Mouse (Mus musculus) embryonic fibroblast, embryonic 13.5 days (primary cell): ENCODE measurements at regions not wholly inside any gene's neighbourhood (a gene's known extent, or its start where the extent isn't known, plus 50 kb on each side); places are given as distances from the start of the nearest gene placed in this dataset.

ENCODE experiments used
- H3K27ac ChIP-seq: 2 replicates; pipeline ENCODE4 v1.5.1; 2012; ENCODE audit warnings: low read length, control low read depth, inconsistent platforms; ENCODE audit not compliant: insufficient read depth
- H3K4me1 ChIP-seq: 2 replicates; pipeline ENCODE4 v1.6.1; 2011; ENCODE audit warnings: low read length; ENCODE audit not compliant: control insufficient read depth, insufficient read depth
- H3K4me3 ChIP-seq: 2 replicates; pipeline ENCODE4 v1.5.1; 2011; ENCODE audit warnings: mild to moderate bottlenecking, control low read depth, low read length; ENCODE audit not compliant: insufficient read depth
- CTCF ChIP-seq: IDR thresholded peaks from 2 replicates; pipeline ENCODE4 v1.5.1; 2011; ENCODE audit warnings: mild to moderate bottlenecking, control low read depth, low read length, moderate library complexity, borderline replicate concordance; ENCODE audit not compliant: insufficient read depth
- POLR2A ChIP-seq: IDR thresholded peaks from 2 replicates; pipeline ENCODE4 v1.6.1; 2011; ENCODE audit warnings: low read depth, mild to moderate bottlenecking, control low read depth, low read length, moderate library complexity

DNA sequence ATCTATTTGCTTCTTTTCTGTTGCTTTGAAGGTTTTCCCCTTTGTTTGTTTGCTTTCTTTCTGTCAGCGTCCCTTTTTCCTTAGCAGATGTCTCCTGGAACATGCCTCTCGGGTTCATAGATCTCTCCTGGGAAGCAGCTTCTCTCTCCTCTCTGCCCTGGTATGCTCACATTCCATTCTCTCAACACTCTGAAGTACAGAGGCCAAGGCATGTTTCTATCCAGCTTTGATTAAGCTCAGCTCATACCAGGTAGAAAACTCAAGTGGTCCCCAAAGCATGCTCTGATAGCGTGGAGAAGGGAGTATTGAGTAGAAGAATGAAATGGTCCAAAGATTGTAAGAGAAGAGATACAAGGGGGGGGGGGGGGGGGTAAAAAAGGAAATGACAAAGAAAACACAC is 627.7 kb downstream of the Efna5 start:
- TF ChIP-seq POLR2A (no peak), CTCF (no peak)
- Histone ChIP-seq H3K4me1 (no peaks in the 10 kb centered on the region), H3K27ac (no peak overlapping the region), H3K4me3 (no peak overlapping the region)

- Histone ChIP-seq H3K27ac (no peak overlapping the region), H3K4me3 (no peak overlapping the region), H3K4me1 (no peaks in the 10 kb centered on the region)
- no peak for TF ChIP-seq POLR2A
- no peak for TF ChIP-seq CTCF
Measured at GRCm38 (mm10) chr17:62248011-62248410, 633.1 kb downstream of the Efna5 start.

- Histone ChIP-seq H3K4me3 (no peak overlapping the region), H3K27ac (no peak overlapping the region), H3K4me1 (no peaks in the 10 kb centered on the region)
- TF ChIP-seq POLR2A, result no peak
- TF ChIP-seq CTCF, result no peak
Measured at GRCm38 (mm10) chr17:62246650-62247049, 634.5 kb downstream of the Efna5 start.

- H3K27ac ChIP-seq, result no peak overlapping the region
- no peaks in the 10 kb centered on the region for H3K4me1 ChIP-seq
- TF ChIP-seq CTCF (no peak), POLR2A (no peak)
- H3K4me3 ChIP-seq, result no peak overlapping the region
Measured at GRCm38 (mm10) chr17:62230939-62231338, 650.2 kb downstream of the Efna5 start.

DNA sequence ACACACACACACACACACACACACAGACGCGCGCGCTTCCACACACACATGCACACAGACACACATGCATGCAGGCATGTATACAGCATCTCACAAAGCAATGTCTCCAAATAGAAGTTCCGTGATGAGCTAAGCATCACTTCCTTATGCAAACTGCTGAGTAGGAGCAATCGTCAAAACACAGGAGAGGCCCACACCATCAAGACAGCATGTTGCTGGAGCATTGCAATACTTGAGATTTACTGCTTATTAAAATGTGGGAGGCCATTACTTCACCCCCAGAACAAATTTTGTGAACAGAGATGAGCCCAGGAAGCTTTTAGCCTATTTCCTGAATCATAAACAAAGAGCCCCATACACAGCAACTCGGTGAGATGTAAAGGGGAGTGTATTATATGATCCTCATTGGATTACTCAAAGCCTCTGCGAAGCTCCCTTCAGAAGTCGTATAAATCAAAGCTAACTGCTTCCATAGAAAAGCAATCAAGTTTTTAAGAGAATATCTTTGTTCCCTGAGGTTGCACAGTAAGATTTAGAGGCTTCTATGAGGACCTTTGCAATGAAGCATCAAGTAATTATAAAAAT is 670.6 kb downstream of the Efna5 start:
- TF ChIP-seq POLR2A, result no peak
- no peak for TF ChIP-seq CTCF
- no peak overlapping the region for H3K27ac ChIP-seq
- no peak overlapping the region for H3K4me3 ChIP-seq
- no peaks in the 10 kb centered on the region for H3K4me1 ChIP-seq

GRCm38 (mm10) chr17:62202658-62203057 is 678.5 kb downstream of the Efna5 start:
- Histone ChIP-seq H3K27ac (no peak overlapping the region), H3K4me3 (no peak overlapping the region), H3K4me1 (no peaks in the 10 kb centered on the region)
- no peak for TF ChIP-seq POLR2A
- no peak for TF ChIP-seq CTCF

DNA sequence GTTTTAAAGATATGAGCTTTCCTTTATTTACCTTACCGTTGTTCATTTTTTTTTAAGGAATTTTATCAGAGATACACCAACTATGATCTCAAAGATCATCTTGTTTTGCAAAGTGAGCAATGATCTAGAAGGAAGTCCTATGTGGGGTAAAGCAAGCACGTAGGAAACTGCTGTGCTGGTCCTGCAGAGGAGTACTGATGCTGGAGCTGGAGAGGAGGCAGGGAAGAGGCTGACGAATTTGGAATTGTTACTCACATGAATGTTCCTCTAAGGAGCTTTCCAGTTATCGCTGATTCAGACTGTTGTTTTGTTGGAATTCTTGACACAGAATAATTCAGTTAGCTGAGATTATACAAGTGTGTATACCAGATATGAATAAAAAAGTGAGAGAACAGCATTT is 680.6 kb downstream of the Efna5 start:
- H3K27ac ChIP-seq, result no peak overlapping the region
- H3K4me1 ChIP-seq, result no peaks in the 10 kb centered on the region
- H3K4me3 ChIP-seq, result no peak overlapping the region
- TF ChIP-seq CTCF (no peak), POLR2A (no peak)

GRCm38 (mm10) chr17:62199559-62199958 is 681.6 kb downstream of the Efna5 start:
- no peak overlapping the region for H3K27ac ChIP-seq
- no peak overlapping the region for H3K4me3 ChIP-seq
- no peak for TF ChIP-seq CTCF
- no peak for TF ChIP-seq POLR2A
- no peaks in the 10 kb centered on the region for H3K4me1 ChIP-seq

DNA sequence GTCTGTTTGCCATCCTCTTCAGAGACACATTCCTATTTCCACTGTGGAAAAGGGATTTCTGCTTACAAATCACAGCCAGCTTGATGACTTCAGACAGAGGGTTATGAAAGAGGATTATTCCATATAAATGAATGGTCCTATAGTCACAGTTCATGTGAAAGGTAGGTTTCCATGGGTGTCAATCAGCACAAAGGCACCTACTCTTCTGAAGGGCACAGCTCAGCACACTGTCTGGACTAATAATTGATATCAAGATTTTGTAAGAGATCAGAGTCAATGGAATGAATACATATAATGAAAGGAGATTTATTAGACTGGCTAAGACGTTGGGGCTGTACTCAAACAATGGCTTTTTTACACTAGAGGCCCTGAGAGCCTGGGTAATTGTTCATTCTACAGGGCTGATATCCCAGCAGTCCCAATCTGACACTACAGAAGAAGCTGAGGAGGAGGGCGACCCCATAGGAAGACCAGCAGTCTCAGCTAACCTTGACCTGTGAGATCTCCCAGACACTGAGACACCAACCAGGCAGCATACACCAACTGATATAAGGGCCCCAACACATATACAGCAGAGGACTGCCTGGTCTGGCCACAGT is 702.4 kb downstream of the Efna5 start:
- Histone ChIP-seq H3K27ac (no peak overlapping the region), H3K4me3 (no peak overlapping the region), H3K4me1 (no peaks in the 10 kb centered on the region)
- TF ChIP-seq CTCF, result no peak
- TF ChIP-seq POLR2A, result no peak

DNA sequence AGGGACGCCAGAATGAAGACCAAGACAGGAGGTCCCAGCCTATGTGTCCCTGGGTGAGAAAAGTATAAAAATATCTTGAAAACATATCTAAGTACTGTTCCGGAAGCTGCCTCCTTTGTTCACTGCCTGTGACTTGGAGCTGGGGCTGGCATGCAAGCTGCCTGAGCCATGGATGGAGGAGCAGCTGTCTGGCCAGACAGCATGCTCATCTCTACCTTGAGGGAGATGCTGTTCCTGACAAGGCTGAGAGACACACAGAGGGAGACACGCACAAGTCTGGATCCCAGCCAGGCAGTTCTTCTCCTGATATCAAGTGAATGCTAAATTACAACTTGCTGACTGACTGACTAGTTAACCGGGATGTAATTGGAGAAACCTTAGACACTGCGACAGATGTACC is 704.8 kb downstream of the Efna5 start:
- TF ChIP-seq POLR2A (no peak), CTCF (no peak)
- Histone ChIP-seq H3K27ac (no peak overlapping the region), H3K4me1 (no peaks in the 10 kb centered on the region), H3K4me3 (no peak overlapping the region)
